Mouse (Mus musculus) cerebellum, adult 2 months (tissue): ENCODE results near the gene Csrnp3. TPM values are rescaled to one million over a fixed set of nuclear protein-coding genes. Genes with fewer than 3 reads are reported as not detected.

Source experiments
- DNase-seq, 2 experiments: peaks; one replicate each; pipeline ENCODE4 v3.0.0; 2021
- H3K27ac ChIP-seq: fragments of 200-500 bp; 2 replicates; pipeline ENCODE4 v1.5.1; 2012; ENCODE audit warnings: low read length, control low read depth, inconsistent platforms; ENCODE audit not compliant: insufficient read depth
- H3K27me3 ChIP-seq: fragments of 200-500 bp; 2 replicates; pipeline ENCODE4 v1.6.1; 2012; ENCODE audit warnings: inconsistent platforms, mild to moderate bottlenecking, low read length, moderate library complexity; ENCODE audit not compliant: control insufficient read depth, insufficient read depth
- H3K4me1 ChIP-seq: fragments of 200-500 bp; 2 replicates; pipeline ENCODE4 v1.6.1; 2011; ENCODE audit warnings: low read length; ENCODE audit not compliant: control insufficient read depth, insufficient read depth
- H3K4me3 ChIP-seq: fragments of 200-500 bp; replicated peaks from 2 replicates; pipeline ENCODE3; 2011; ENCODE audit warnings: mild to moderate bottlenecking, low read depth, low read length, control low read depth; ENCODE audit not compliant: insufficient read depth
- CTCF ChIP-seq: fragments of 200-500 bp; IDR thresholded peaks from 2 replicates; pipeline ENCODE4 v1.5.1; 2011; ENCODE audit warnings: low read depth, mild to moderate bottlenecking, control low read depth, low read length, moderate library complexity, borderline replicate concordance; ENCODE audit not compliant: insufficient read depth
- POLR2A ChIP-seq: fragments of 200-500 bp; IDR thresholded peaks from 2 replicates; pipeline ENCODE4 v1.6.1; 2011; ENCODE audit warnings: low read length, control low read depth, borderline replicate concordance; ENCODE audit not compliant: insufficient read depth
- WGBS: fragments of 180-500 bp; shearing (Covaris S2); methylation state at CpG from one replicate; pipeline ENCODE4 v1.1.7; 2018; 5-methylcytosine and 5-hydroxymethylcytosine counted together
- polyA plus RNA-seq: library from polyadenylated mRNA; depleted of rRNA; stranded (reverse); fragments of >200 nt; gene quantifications from 2 replicates; pipeline ENCODE4 v1.2.3, GENCODE M21; 2012

Csrnp3 gene
- polyA plus RNA-seq, 1 experiment: 12.0 TPM

DNA sequence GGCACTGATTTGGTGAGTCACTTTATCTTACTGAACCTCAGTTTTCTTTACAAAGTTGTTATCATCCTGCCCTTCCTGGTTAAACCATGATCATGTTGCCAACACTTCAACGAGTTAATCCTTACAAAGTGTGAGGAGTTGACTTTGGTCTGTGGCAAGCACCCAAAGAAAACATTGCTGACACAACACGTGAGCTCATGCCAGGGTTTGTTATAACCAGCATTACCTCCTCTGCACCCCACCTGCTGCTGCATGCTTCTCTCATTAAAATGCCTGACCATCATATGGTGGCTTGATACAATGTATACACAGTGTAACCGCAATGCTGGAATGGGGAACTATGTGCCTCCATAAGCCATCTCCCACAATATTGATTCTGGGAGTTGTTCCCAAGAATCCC lies 142.0 kb downstream of the Csrnp3 start:
- 47% methylated on average over 3 of the region's 3 CpGs for WGBS
- Histone ChIP-seq H3K4me3 (no peak overlapping the region), H3K27ac (no peak overlapping the region), H3K27me3 (no peaks in the 10 kb centered on the region), H3K4me1 (peaks cover 5% of the 10 kb centered on the region; the same call in 1 of the 2 replicates)
- no peak for DNase-seq
- TF ChIP-seq POLR2A: no peak
- no peak for TF ChIP-seq CTCF

DNA sequence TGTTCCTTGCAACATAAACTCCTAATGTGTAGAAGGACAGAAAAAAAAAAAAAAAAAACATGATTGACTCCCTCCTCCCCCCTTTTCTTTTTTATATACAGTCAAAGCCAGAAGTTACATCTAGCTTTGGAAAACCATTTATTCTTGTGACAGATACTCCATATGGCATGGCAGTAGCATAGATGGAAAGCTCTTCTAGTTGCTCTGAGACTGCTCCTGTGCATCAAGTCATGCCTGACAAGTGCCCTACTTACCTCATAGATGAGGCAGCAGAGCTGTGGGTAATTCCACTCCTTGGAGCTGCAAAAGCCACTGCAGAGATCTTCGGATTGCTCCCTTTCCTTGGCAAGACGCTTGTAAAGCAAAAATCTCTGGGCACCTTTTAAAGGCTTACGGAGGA lies 143.2 kb downstream of the Csrnp3 start:
- no peak for TF ChIP-seq CTCF
- no peak for TF ChIP-seq POLR2A
- Histone ChIP-seq H3K27ac (no peak overlapping the region), H3K4me1 (peaks cover 5% of the 10 kb centered on the region; the same call in 1 of the 2 replicates), H3K27me3 (no peaks in the 10 kb centered on the region), H3K4me3 (no peak overlapping the region)
- 82% methylated on average over 3 of the region's 3 CpGs for WGBS
- DNase-seq: peak in 1 of 2 experiments; percentile 9

DNA sequence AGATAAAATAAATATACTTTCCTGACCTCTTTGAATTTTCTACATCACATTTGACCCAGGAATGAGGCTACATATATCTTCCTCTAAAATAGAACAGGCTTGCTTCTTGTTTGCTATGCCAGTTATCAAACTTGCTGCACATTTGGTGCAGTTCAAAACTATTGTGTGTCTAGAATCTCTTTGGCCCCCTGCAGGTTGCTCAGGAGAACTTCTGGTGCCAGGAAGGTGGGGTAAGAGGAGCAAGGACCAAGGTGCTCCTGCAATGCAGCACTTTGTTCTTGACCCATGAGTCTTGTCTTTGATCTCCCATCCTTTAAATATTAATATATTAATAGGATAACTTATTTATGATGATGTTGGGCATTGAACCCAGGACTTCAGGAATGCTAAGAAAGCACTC lies 144.5 kb downstream of the Csrnp3 start:
- Histone ChIP-seq H3K4me3 (no peak overlapping the region), H3K4me1 (peaks cover 5% of the 10 kb centered on the region; the same call in 1 of the 2 replicates), H3K27me3 (no peaks in the 10 kb centered on the region), H3K27ac (no peak overlapping the region)
- no peak for DNase-seq
- no peak for TF ChIP-seq CTCF
- TF ChIP-seq POLR2A: no peak

DNA sequence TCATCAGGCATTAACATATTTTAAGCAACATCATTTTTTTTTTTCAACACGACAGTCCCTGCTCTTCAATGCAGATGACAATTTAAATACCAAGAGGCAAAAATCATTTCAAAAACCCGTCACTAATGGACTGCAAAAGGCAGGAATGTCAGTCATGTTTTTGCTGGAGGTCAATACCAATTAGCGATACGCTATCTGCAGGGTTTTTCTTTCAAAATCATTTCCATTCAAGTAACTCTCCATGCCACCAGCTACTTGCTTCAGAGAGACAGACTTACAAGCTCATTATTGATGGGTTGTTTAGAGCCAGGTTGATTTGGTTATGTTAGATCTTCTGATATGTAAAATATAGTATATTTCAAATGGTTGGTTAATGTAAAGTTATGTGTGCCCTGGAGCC lies 145.2 kb downstream of the Csrnp3 start:
- no peaks in the 10 kb centered on the region for H3K27me3 ChIP-seq
- H3K4me3 ChIP-seq: no peak overlapping the region
- H3K27ac ChIP-seq: no peak overlapping the region
- WGBS: 88% methylated on average over 4 of the region's 4 CpGs
- H3K4me1 ChIP-seq: peaks cover 5% of the 10 kb centered on the region; the same call in 1 of the 2 replicates
- TF ChIP-seq POLR2A: no peak
- no peak for TF ChIP-seq CTCF
- DNase-seq: no peak

DNA sequence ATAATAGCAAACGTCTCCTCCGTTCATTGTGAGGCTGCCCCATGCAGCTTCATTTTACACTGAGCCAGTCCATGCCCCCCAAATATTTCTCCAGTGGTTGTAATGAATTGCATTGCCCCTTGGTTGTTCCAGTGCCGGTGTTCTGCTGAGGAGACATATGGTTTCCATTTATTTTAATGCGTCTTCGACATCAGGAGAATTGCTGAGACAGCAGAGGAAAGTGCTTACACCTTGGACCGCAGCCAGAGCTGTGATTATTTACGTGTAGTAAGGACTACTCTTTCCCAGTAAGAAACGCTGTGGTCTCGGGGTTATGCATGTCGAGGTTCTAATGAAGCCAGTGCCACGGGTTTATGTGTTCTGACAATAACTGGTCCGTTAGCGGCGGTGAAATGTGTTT lies 147.8 kb downstream of the Csrnp3 start:
- peak; percentile 12 to 18 for DNase-seq
- no peaks in the 10 kb centered on the region for H3K4me1 ChIP-seq
- no peaks in the 10 kb centered on the region for H3K27me3 ChIP-seq
- H3K27ac ChIP-seq: no peak overlapping the region
- no peak overlapping the region for H3K4me3 ChIP-seq
- 24% methylated on average over 14 of the region's 14 CpGs for WGBS
- TF ChIP-seq POLR2A (no peak), CTCF (no peak)

DNA sequence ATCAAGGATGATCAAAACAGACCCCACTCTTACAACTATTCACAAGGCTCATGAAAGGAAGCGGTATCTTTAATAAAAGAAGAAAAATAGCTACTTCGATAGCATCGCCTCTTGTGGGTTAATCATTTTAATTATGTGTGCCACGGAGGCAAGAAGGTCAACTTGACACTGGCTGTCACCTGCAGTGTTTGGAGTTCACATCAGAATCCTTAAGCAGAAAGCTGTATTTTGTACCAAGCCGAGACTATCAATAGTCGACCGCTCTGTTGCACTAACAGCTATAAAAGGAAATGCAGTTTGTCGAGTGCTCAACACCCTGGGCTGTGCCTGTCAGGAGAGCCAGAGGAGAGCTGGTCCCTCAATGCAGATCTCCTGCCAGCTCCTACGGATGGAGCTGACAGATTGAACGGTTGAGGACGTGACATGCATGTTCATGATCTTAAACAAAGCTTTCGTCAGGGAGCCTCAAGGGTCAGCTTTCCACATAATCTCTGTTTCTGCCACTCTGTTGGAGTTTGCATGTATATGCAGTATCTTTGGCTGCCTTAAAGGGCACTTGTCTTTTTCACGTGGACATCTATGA lies 149.4 kb downstream of the Csrnp3 start:
- H3K4me3 ChIP-seq: no peak overlapping the region
- no peaks in the 10 kb centered on the region for H3K27me3 ChIP-seq
- TF ChIP-seq POLR2A (no peak), CTCF (no peak)
- 37% methylated on average over 13 of the region's 13 CpGs for WGBS
- H3K27ac ChIP-seq: no peak overlapping the region
- no peaks in the 10 kb centered on the region for H3K4me1 ChIP-seq
- peak in 1 of 2 experiments; percentile 17 for DNase-seq

DNA sequence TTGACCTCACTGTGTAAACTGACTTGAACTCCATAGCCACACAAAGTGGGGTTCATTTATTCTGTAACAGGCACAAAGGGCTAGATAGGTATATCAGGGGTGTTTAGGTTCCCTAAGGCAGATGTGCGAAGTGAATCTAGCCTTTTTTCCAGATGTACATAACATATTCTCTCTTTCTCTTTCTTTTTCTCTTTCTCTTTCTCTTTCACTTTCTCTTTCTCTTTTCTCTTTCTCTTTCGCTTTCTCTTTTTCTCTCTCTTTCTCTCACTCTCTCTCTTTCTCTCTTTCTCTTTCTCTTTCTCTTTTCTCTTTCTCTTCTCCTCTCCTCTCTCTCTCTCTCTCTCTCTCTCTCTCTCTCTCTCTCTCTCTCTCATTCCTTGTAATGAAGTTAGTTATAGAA lies 153.2 kb downstream of the Csrnp3 start:
- no peak overlapping the region for H3K4me3 ChIP-seq
- TF ChIP-seq POLR2A (no peak), CTCF (no peak)
- no peaks in the 10 kb centered on the region for H3K4me1 ChIP-seq
- DNase-seq: no peak
- no peaks in the 10 kb centered on the region for H3K27me3 ChIP-seq
- no peak overlapping the region for H3K27ac ChIP-seq
- WGBS: 95% methylated on average over 2 of the region's 2 CpGs

DNA sequence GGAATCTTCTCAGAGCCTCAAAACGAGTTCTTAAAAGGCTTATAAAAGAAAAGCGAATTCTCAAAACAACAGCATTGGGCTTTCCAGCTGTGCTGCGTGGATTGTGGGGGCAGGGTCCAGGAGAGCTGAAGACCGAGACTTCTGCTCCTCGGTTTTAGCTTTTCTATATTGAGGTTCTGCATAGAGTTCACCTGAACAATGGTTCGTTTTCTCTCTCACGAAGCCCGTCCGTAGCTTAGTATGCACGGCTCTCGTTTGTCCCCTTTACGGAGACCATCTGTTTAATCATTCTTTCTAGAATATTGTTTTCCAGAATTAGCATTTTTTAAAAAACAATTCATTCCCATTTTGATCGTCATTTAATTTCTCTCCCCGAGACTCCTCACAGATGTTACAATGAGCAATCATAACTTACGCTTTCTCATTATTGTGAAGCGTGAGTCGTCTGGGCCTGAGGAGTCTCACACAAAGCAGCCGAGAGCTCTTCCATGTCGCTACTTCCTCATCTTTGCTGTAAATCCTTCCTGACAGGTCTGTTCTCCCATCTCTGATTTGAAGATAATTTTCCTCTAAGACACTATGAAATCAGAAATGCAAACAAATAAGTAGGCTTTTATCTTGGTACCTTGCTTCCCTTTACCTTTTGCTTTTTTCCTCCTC lies 163.6 kb downstream of the Csrnp3 start:
- Histone ChIP-seq H3K27me3 (no peaks in the 10 kb centered on the region), H3K27ac (no peak overlapping the region), H3K4me1 (no peaks in the 10 kb centered on the region), H3K4me3 (no peak overlapping the region)
- TF ChIP-seq POLR2A (no peak), CTCF (no peak)
- WGBS: 80% methylated on average over 19 of the region's 19 CpGs
- DNase-seq: no peak
